Mouse (Mus musculus) liver, embryonic 13.5 days (tissue): ENCODE data around the gene Coq8b. TPM values are rescaled to one million over a fixed set of nuclear protein-coding genes. Genes with fewer than 3 reads are reported as not detected.
A peak's percentile ranks its signal among the peaks of the same experiment; 100 is the strongest.

ENCODE experiments used
- ATAC-seq: fragments of 200-750 bp; cut with Nextera tagmentation; 2 replicates; pipeline ENCODE4 v1.8.0; 2017; ENCODE audit warnings: low read depth, mild to moderate bottlenecking, moderate number of reproducible peaks, moderate library complexity
- DNase-seq: peaks from one replicate; pipeline ENCODE4 v3.0.0; 2022
- H3K27ac ChIP-seq: fragments of 300-500 bp; sonication (generic); 2 replicates; pipeline ENCODE4 v1.5.1; 2015; ENCODE audit warnings: moderate library complexity, mild to moderate bottlenecking, inconsistent platforms
- H3K27me3 ChIP-seq: fragments of 300-500 bp; sonication (generic); 2 replicates; pipeline ENCODE4 v1.6.1; 2015; ENCODE audit warnings: mild to moderate bottlenecking, inconsistent platforms
- H3K36me3 ChIP-seq: fragments of 300-500 bp; sonication (generic); 2 replicates; pipeline ENCODE4 v1.6.1; 2015; ENCODE audit warnings: mild to moderate bottlenecking, inconsistent platforms
- H3K4me1 ChIP-seq: fragments of 300-500 bp; sonication (generic); replicated peaks from 2 replicates; pipeline ENCODE4 v1.6.1; 2015; ENCODE audit warnings: inconsistent platforms
- H3K4me2 ChIP-seq: fragments of 300-500 bp; sonication (generic); 2 replicates; pipeline ENCODE4 v1.6.1; 2015; ENCODE audit warnings: inconsistent platforms, mild to moderate bottlenecking, moderate library complexity
- H3K4me3 ChIP-seq: fragments of 300-500 bp; sonication (generic); replicated peaks from 2 replicates; pipeline ENCODE4 v1.5.1; 2015; ENCODE audit warnings: mild to moderate bottlenecking, inconsistent platforms
- H3K9ac ChIP-seq: fragments of 300-500 bp; sonication (generic); 2 replicates; pipeline ENCODE4 v1.6.1; 2015; ENCODE audit warnings: mild to moderate bottlenecking, inconsistent platforms
- H3K9me3 ChIP-seq: fragments of 300-500 bp; sonication (generic); replicated peaks from 2 replicates; pipeline ENCODE4 v1.6.1; 2016; ENCODE audit warnings: inconsistent platforms
- WGBS: fragments of 180-500 bp; shearing (Covaris S2); methylation state at CpG from one replicate; pipeline ENCODE4 v1.1.7; 2015; ENCODE audit not compliant: insufficient replicate concordance; 5-methylcytosine and 5-hydroxymethylcytosine counted together
- polyA plus RNA-seq: library from polyadenylated mRNA; unstranded; fragments of >200 nt; fragmentation: Nextera tagmentation; extraction: Ambion mirVana; gene quantifications from 2 replicates; pipeline ENCODE4 v1.2.1, GENCODE M21; 2015

Coq8b gene
- polyA plus RNA-seq, 1 experiment from 2014 or later: 15.1 TPM

DNA sequence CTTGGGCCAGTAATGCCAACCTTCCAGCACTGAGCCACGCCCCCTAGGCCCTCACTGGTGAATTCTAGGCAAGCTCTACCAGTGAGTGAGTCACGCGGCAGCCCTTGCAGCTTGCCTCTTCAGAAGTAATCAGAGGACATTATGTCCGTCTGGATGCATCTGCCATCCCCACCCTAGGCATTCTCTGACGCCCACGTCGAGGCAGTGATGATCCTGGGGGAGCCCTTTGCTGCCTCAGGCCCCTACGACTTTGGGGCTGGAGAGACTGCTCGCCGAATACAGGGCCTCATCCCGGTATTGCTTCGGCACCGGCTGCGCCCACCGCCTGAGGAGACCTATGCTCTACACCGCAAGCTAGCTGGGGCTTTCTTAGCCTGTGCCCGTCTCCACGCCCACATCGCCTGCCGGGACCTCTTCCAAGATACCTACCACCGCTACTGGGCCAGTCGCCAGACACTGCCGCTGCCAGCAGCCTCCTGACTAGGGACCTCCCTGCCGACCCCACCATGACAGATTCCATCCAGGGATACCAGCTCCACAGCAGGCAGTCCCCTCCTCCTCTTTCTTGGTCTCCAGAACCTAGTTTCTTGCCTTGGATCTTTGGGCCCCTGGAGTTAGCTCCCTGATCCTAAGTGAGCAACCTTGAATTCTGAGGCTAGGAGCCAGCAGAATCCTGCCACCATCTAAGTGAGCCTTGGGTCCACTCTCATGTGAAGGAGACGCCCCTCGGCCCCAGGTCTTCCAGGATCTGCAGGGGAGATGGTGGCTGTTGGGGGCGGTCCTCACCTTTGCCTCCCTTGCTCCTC, 24.4 kb downstream of the Coq8b start:
- no peak for DNase-seq
- peak overlapping the region; percentile 67 for H3K9ac ChIP-seq

DNA sequence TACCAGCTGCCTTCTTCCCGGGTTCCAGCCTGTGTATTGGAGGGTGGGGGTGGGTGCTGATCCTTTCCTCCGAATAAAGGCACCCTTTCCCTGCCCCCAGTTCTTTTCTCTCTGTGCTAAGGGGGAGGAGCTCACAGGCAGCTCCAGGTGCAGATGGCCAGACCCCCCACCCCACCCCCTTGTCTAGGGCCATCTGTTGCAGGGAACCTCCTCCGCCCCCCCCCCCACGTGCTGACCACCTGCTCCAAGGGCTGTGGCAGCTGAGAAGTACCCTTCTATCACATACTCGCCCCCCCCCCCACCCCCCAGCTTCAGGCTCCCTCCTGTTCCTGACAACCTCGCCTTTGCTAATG, 25.0 kb downstream of the Coq8b start:
- Histone ChIP-seq H3K4me1 (peaks cover 58% of the 10 kb centered on the region), H3K27ac (peak overlapping the region; percentile 76), H3K27me3 (peaks cover 8% of the 10 kb centered on the region; the same call in 1 of the 2 replicates), H3K9ac (peak overlapping the region; percentile 67), H3K4me3 (peak overlapping the region; percentile 73), H3K9me3 (no peaks in the 10 kb centered on the region), H3K4me2 (peak overlapping the region; percentile 98), H3K36me3 (0 out of 2 replicates have a peak, but pooled peaks cover 4% of the 10 kb centered on the region)
- DNase-seq (no peak), ATAC-seq (no peak)
- 15% methylated on average over 5 of the region's 6 CpGs for WGBS

More for the DNA sequence above, 24.4 kb downstream of the Coq8b start:
- WGBS: 62% methylated on average over 27 of the region's 27 CpGs
- Histone ChIP-seq H3K4me3 (no peak overlapping the region), H3K9me3 (no peaks in the 10 kb centered on the region), H3K27ac (peak overlapping the region; percentile 76), H3K27me3 (peaks cover 8% of the 10 kb centered on the region; the same call in 1 of the 2 replicates), H3K4me1 (peaks cover 61% of the 10 kb centered on the region), H3K4me2 (peak overlapping the region; percentile 98), H3K36me3 (0 out of 2 replicates have a peak, but pooled peaks cover 4% of the 10 kb centered on the region)
- no peak for ATAC-seq

DNA sequence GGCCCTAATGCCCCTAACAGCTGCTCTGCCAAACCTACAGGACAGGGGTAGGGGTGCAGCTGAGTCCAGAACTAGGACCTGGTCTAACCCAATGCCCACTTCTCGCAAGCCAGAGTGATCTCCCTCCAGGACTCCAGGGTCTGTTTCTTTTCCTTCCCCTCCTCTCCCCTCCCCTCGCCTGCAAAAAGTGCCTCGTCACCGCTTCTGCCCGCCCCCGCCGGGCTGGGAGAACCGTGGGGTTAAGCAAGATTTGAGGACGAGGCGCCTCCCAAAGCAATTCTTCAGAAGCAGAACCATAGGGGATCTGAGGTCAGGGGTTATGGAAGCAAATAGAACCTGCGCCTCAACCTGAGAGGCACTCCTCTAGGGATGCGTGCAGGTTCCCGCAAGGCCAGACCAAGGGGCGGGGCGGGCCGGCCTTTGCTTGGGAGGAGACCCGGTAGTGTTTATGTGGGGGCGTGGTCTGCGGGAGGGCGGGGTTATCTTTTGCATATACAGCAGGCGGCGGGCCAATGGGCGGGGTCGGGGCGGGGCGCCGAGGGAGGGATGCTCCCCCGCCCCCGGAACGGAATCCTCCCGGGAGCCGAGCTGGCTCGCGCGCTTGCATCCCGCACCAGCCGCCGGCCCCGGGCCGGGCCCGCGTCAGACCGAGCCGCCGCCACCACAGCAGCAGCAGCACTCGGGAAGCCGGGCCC, 25.5 kb downstream of the Coq8b start, which contains the start of gene Numbl:
Gene Numbl, plus strand, starts transcription at position 229 of the 695 bp plus-strand sequence.
- peak; percentile 93 for DNase-seq
- ATAC-seq: peak; percentile 86
- Histone ChIP-seq H3K4me3 (peak within 1 kb of the TSS; percentile 73), H3K27me3 (peaks cover 8% of the 10 kb centered on the region; the same call in 1 of the 2 replicates), H3K9ac (peak within 1 kb of the TSS; percentile 82), H3K9me3 (no peaks in the 10 kb centered on the region), H3K4me2 (peak within 1 kb of the TSS; percentile 98), H3K36me3 (0 out of 2 replicates have a peak, but pooled peaks cover 4% of the 10 kb centered on the region), H3K27ac (peak within 1 kb of the TSS; percentile 76), H3K4me1 (peaks cover 54% of the 10 kb centered on the region)
- 1% methylated on average over 38 of the region's 47 CpGs for WGBS

DNA sequence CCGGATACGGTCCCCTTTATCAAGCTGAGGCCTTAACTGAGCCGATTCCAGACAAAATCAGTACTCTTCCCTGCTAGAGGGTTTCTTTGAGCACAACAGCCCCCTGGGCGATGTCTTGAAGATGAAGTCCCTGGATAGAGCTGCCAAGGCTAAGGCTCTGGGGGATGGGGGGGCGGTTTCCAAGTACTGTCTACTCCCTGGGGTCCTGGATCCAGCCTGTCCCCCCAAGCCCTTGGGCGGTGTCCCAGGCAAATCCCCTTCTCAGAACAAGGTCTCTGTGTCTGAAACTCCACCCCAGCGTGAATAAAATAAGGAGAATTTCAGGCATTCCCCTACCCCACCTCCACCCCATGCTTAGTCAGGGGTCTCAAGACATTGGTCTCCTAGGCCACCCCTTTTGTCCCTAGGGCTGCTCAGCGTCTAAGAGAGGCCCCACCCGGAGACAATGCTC, 26.5 kb downstream of the Coq8b start:
- DNase-seq (no peak), ATAC-seq (no peak)
- H3K27ac ChIP-seq: no peak overlapping the region
- H3K27me3 ChIP-seq: peaks cover 8% of the 10 kb centered on the region; the same call in 1 of the 2 replicates
- H3K9me3 ChIP-seq: no peaks in the 10 kb centered on the region
- H3K9ac ChIP-seq: peak overlapping the region; percentile 82
- H3K4me1 ChIP-seq: peaks cover 51% of the 10 kb centered on the region
- H3K4me2 ChIP-seq: peak overlapping the region; percentile 98
- H3K4me3 ChIP-seq: peak overlapping the region; percentile 73
- WGBS: 25% methylated on average over 9 of the region's 9 CpGs
- 0 out of 2 replicates have a peak, but pooled peaks cover 4% of the 10 kb centered on the region for H3K36me3 ChIP-seq

DNA sequence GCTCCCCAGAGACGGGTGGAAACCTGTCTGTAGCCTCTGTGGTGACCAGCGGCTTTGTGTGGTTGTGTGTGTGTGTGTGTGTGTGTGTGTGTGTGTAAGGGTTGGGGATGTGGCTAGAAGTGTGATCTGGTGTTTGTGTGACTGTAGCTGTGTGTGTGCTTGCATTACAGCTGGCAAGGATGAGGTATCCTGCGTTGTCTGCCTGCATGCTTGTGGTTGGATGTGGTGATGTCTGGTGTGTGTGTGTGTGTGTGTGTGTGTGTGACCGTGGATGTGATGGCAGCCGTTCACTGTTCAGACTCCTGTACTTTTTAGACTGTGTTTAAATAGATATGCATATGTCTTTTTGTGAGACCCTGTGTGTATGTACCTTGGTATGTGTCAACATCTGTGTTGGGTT, 26.9 kb downstream of the Coq8b start:
- Histone ChIP-seq H3K4me1 (peaks cover 46% of the 10 kb centered on the region), H3K27ac (no peak overlapping the region), H3K4me2 (peak overlapping the region; percentile 98), H3K4me3 (peak overlapping the region; percentile 73), H3K9me3 (no peaks in the 10 kb centered on the region), H3K27me3 (peaks cover 8% of the 10 kb centered on the region; the same call in 1 of the 2 replicates), H3K36me3 (0 out of 2 replicates have a peak, but pooled peaks cover 4% of the 10 kb centered on the region), H3K9ac (peak overlapping the region; percentile 82; the same call in 1 of the 2 replicates)
- no peak for DNase-seq
- WGBS: 52% methylated on average over 5 of the region's 5 CpGs
- no peak for ATAC-seq

DNA sequence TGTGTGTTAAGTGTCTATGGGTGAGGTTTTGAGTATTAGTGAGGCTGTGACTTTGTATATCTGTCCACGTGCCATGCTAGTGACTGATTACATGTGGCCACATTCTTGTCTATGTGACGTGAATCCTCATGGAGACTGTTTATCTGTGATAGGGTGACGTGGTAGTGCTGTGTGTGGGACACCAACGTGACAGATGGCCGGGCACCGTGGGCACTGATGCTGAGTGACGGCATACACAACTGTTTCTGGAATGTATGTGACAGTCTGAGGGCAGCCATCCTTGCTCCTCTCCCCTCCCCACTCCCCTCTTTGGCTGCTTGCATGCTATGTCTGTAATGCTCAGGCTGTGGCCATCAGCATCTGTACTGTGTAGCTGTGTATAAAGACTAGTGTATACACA, 28.0 kb downstream of the Coq8b start:
- H3K4me3 ChIP-seq: no peak overlapping the region
- 51% methylated on average over 7 of the region's 7 CpGs for WGBS
- H3K27ac ChIP-seq: no peak overlapping the region
- no peak overlapping the region for H3K4me2 ChIP-seq
- no peaks in the 10 kb centered on the region for H3K36me3 ChIP-seq
- DNase-seq (no peak), ATAC-seq (no peak)
- H3K9me3 ChIP-seq: no peaks in the 10 kb centered on the region
- peaks cover 35% of the 10 kb centered on the region for H3K4me1 ChIP-seq
- no peak overlapping the region for H3K9ac ChIP-seq
- peaks cover 8% of the 10 kb centered on the region; the same call in 1 of the 2 replicates for H3K27me3 ChIP-seq

DNA sequence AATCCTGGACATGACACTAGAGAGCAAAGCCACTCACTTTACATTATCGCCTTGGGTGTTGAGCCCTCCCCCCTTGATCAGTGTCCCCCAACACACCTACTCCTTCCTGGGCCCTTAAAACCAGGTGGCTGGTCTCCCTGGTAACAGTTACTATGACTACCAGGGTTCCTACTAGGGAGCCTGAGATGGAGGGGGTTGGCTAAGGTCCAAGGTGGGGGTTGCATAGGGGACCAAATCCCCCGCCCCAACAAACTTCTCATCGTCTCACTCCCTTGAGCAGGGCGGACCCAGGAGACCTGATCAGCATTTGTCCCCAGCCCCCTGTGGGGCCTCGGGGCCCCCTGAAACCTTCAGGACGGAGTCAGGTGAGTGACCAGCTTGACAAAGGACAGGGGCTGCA, 29.1 kb downstream of the Coq8b start:
- Histone ChIP-seq H3K4me1 (peaks cover 25% of the 10 kb centered on the region), H3K27me3 (peaks cover 8% of the 10 kb centered on the region; the same call in 1 of the 2 replicates), H3K9me3 (no peaks in the 10 kb centered on the region), H3K4me2 (no peak overlapping the region), H3K9ac (no peak overlapping the region), H3K36me3 (no peaks in the 10 kb centered on the region), H3K27ac (no peak overlapping the region), H3K4me3 (no peak overlapping the region)
- ATAC-seq (no peak), DNase-seq (no peak)
- WGBS: 64% methylated on average over 6 of the region's 6 CpGs

DNA sequence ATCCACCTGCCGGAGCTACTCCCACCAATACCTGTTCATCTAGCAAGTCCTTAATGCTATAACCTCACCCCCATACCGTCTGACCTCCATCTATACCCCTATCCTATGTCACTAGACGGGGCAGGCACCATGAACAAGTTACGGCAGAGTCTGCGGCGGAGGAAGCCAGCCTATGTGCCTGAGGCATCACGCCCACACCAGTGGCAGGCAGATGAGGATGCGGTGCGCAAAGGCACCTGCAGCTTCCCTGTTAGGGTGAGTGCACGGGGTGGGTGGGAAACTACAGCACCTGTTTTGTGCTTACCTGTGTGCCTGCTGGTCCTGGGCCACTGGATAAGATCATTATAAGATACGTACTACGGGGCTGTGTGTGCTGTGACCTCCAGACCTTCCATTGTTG, 31.9 kb downstream of the Coq8b start:
- H3K9ac ChIP-seq: no peak overlapping the region
- ATAC-seq (no peak), DNase-seq (no peak)
- 80% methylated on average over 12 of the region's 12 CpGs for WGBS
- no peak overlapping the region for H3K4me2 ChIP-seq
- peaks cover 1% of the 10 kb centered on the region; the same call in 1 of the 2 replicates for H3K27me3 ChIP-seq
- H3K4me1 ChIP-seq: no peaks in the 10 kb centered on the region; the same call in 1 of the 2 replicates
- no peak overlapping the region for H3K4me3 ChIP-seq
- H3K9me3 ChIP-seq: no peaks in the 10 kb centered on the region
- H3K27ac ChIP-seq: no peak overlapping the region
- peaks cover 15% of the 10 kb centered on the region for H3K36me3 ChIP-seq

DNA sequence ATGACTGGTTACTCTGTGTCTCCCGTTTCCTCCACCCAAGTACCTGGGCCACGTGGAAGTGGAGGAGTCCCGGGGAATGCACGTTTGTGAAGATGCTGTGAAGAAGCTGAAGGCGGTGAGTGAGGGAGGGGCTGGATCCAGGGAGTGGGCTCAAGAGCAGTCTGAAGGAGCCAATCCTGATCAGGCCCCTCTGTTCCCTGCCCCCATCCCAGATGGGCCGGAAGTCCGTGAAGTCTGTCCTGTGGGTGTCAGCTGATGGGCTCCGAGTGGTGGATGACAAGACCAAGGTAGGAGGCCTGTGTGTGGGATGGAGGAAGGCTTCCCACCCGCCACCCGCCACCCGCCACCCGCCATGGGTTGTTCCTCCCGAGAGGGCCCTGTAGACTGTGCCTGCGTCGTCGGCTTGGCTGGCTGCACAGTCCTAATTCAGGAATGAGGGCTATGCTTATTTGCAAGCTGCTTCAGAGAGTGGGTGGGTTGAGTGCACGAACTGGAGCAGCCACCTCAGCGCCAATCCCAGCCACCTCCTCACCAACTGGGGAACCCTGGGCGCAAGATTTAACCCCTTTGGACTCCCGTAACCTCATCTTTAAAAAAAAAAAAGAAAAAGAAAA, 33.8 kb downstream of the Coq8b start:
- Histone ChIP-seq H3K9ac (no peak overlapping the region), H3K27me3 (no peaks in the 10 kb centered on the region), H3K9me3 (peaks cover 3% of the 10 kb centered on the region; the same call in 1 of the 2 replicates), H3K36me3 (peaks cover 15% of the 10 kb centered on the region), H3K4me2 (no peak overlapping the region), H3K4me1 (no peaks in the 10 kb centered on the region), H3K27ac (no peak overlapping the region), H3K4me3 (no peak overlapping the region)
- 68% methylated on average over 20 of the region's 20 CpGs for WGBS
- ATAC-seq: no peak
- DNase-seq: no peak

DNA sequence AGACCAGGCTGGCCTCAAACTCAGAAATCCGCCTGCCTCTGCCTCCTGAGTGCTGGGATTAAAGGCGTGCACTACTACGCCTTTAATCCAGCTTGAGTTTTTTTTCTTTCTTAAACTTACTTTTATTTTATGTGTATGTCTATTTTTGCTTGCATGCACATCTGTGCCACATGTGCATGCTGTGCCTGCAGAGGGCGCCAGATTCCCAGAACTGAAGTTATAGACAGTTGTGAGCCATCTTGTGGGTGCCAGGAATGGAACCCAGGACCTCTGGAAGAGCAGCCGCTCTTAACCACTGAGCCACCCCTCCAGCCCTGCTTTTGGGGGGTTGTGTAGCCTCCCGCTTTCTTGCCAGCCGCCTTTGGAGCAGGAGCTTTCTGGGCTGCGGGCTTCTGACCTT, 38.6 kb downstream of the Coq8b start:
- no peak overlapping the region for H3K27ac ChIP-seq
- peaks cover 4% of the 10 kb centered on the region; the same call in 1 of the 2 replicates for H3K9me3 ChIP-seq
- no peak for DNase-seq
- H3K4me3 ChIP-seq: no peak overlapping the region
- H3K4me2 ChIP-seq: no peak overlapping the region
- H3K27me3 ChIP-seq: no peaks in the 10 kb centered on the region
- WGBS: 79% methylated on average over 8 of the region's 8 CpGs
- no peak overlapping the region for H3K9ac ChIP-seq
- peaks cover 12% of the 10 kb centered on the region for H3K4me1 ChIP-seq
- H3K36me3 ChIP-seq: peaks cover 15% of the 10 kb centered on the region
- no peak for ATAC-seq
